Mouse (Mus musculus): ENCODE data around the gene Ifi47. TPM values are rescaled to one million over a fixed set of nuclear protein-coding genes. Genes with fewer than 3 reads are reported as not detected.

The Ifi47 gene
- 10 to 100 TPM; 14.5 to 19.7 TPM for total RNA-seq (2023)

GRCm38 (mm10) chr11:49076001-49076757 is at the start of gene Ifi47:
Gene Ifi47, plus strand, starts transcription at chr11:49076587.

DNA sequence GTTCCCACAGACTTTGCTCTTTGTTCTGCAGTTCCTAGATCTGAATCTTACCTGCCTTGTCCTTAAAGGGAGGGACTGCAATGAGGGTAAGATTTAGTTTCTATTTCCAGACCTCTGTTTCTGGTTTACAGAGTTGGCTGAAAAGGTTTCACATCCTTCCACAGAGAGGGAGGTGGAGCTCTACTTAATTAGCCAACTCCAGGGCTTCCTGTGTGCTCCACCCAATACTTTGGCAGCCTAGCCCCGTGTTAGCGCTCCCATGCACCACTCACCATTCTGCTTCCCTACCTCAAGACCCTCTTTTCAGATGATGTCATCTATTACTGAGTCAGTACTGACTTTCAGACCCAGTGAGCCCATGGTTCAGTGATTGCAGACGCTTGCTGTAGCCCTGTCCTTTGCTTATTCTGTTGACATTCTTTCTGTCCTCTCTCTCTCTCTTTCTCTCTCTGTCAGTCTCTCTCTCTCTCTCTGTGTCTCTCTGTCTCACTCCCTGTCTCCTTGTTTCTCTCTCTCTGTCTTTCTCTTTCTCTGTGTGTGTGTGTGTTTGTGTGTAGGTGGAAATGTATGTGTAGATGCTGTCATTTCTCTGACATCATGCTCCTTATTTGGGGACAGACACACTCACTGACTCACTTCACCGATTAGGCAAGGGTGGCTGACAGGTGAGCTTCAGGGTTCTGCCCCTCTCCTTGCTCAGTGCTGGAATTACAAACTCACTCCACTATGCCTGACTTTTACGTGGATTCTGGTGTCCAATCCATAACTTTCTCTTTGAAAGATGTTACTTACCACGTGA is 25.1 kb upstream of the Ifi47 start, which contains the start of gene 9930111J21Rik2:
Gene 9930111J21Rik2, minus strand, starts transcription at position 150 of the 799 bp plus-strand sequence.

GRCm38 (mm10) chr11:49063713-49064469 is 12.5 kb upstream of the Ifi47 start, which contains the start of gene Tgtp2:
Gene Tgtp2, minus strand, starts transcription at chr11:49064206.

DNA sequence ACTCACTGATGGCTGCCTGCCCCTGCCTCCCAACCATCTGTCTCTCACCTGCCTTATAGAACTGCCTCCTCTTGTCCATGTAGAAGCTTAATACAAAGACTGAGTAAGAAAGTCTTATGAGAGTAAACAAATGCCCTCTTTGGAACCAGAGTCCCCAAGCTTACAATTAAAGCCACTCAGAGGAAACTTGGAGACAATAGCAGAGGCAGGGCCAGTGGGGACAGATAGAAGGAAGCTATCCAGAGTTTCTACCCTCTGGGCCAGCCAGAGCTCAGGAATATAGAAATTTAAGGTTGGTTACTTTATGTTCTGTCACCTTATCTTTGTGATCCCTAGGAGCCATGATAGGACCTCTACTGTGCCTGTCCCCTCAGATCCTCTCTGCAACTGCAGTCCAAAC is 38.4 kb downstream of the Ifi47 start, which contains the start of gene Olfr1396:
Gene Olfr1396, minus strand, starts transcription at position 101 of the 400 bp plus-strand sequence.

GRCm38 (mm10) chr11:49141974-49142373 is 65.6 kb downstream of the Ifi47 start, which contains the start of gene Olfr1395:
Gene Olfr1395, plus strand, starts transcription at chr11:49142274.

Other genes with a start within 250 kb of the Ifi47 start
- gene Gm12184, start 249.9 kb upstream of the Ifi47 start, total RNA-seq (2023) = under 1 TPM in 1 of 2 experiments, not detected in 1; 0.38 TPM
- 10 to 100 TPM; 11.8 to 13.6 TPM for gene Irgm1, start 204.9 kb upstream of the Ifi47 start, total RNA-seq (2023)
- 1 to 10 TPM; 3.0 to 3.9 TPM for gene Gm5431, start 174.4 kb upstream of the Ifi47 start, total RNA-seq (2023)
- gene Psme2b, start 130.4 kb upstream of the Ifi47 start, total RNA-seq (2023) = 10 to 100 TPM; 15.2 to 15.9 TPM
- gene Olfr56, start 97.7 kb upstream of the Ifi47 start, total RNA-seq (2023) = not detected
- 10 to 100 TPM; 22.1 to 32.8 TPM for gene 9930111J21Rik1, start 97.2 kb upstream of the Ifi47 start, total RNA-seq (2023)
- under 1 TPM; 0.60 to 0.62 TPM for gene Gm12185, start 84.4 kb upstream of the Ifi47 start, total RNA-seq (2023)
- gene Tgtp1, start 82.4 kb upstream of the Ifi47 start, total RNA-seq (2023) = under 1 TPM; 0.78 to 0.99 TPM
- 10 to 100 TPM; 38.8 to 46.2 TPM for gene 9930111J21Rik2, start 25.3 kb upstream of the Ifi47 start, total RNA-seq (2023)
- gene Tgtp2, start 12.4 kb upstream of the Ifi47 start, total RNA-seq (2023) = 1 to 10 TPM in 1 of 2 experiments, not detected in 1; 1.3 TPM
- not detected for gene Olfr1396, start 38.3 kb downstream of the Ifi47 start, total RNA-seq (2023)
- gene Olfr1395, start 65.7 kb downstream of the Ifi47 start, total RNA-seq (2023) = not detected
- gene Olfr1394, start 77.8 kb downstream of the Ifi47 start, total RNA-seq (2023) = not detected
- gene Btnl9, start 110.6 kb downstream of the Ifi47 start, total RNA-seq (2023) = 1 to 10 TPM; 1.2 to 1.6 TPM
- gene Zfp62, start 126.7 kb downstream of the Ifi47 start, total RNA-seq (2023) = 10 to 100 TPM; 49.7 to 53.6 TPM
- 10 to 100 TPM; 85.1 to 92.1 TPM for gene Mgat1, start 167.6 kb downstream of the Ifi47 start, total RNA-seq (2023)
- gene Olfr1393, start 201.7 kb downstream of the Ifi47 start, total RNA-seq (2023) = under 1 TPM in 1 of 2 experiments, not detected in 1; 0.18 TPM
- gene Olfr1392, start 208.7 kb downstream of the Ifi47 start, total RNA-seq (2023) = under 1 TPM in 1 of 2 experiments, not detected in 1; 0.47 TPM
- not detected for gene Olfr10, start 228.2 kb downstream of the Ifi47 start, total RNA-seq (2023)
- gene Olfr1391, start 246.2 kb downstream of the Ifi47 start, total RNA-seq (2023) = not detected